Mouse (Mus musculus): ENCODE measurements around the gene Zfyve27. TPM values are rescaled to one million over a fixed set of nuclear protein-coding genes. Genes with fewer than 3 reads are reported as not detected.
A peak's percentile ranks its signal among the peaks of the same experiment; 100 is the strongest.

Gene Zfyve27
- total RNA-seq, 2 experiments from 2014 or later, result 10.3 to 12.0 TPM

GRCm38 (mm10) chr19:42142757-42143156 lies 21.0 kb upstream of the Zfyve27 start:
- DNase-seq, result no peak

GRCm38 (mm10) chr19:42144067-42144466 lies 19.7 kb upstream of the Zfyve27 start:
- DNase-seq, result no peak

- DNase-seq, result peak; percentile 63
These were observed 19.1 kb upstream of the Zfyve27 start for GRCm38 (mm10) chr19:42144541-42145167.

GRCm38 (mm10) chr19:42145210-42145609 lies 18.5 kb upstream of the Zfyve27 start:
- DNase-seq, result no peak

GRCm38 (mm10) chr19:42145731-42146130 lies 18.0 kb upstream of the Zfyve27 start:
- DNase-seq, result no peak

- no peak for DNase-seq
These were observed 17.3 kb upstream of the Zfyve27 start for GRCm38 (mm10) chr19:42146276-42147010.

- peak; percentile 88 for DNase-seq
These were observed 16.5 kb upstream of the Zfyve27 start, which contains the start of gene Marveld1 for GRCm38 (mm10) chr19:42147170-42147768. Gene Marveld1, plus strand, starts transcription at chr19:42147400.

GRCm38 (mm10) chr19:42147769-42148568 lies 15.8 kb upstream of the Zfyve27 start:
- peak; percentile 77 for DNase-seq

GRCm38 (mm10) chr19:42148569-42148860 lies 15.2 kb upstream of the Zfyve27 start:
- DNase-seq, result no peak

GRCm38 (mm10) chr19:42151990-42152389 lies 11.8 kb upstream of the Zfyve27 start:
- peak; percentile 85 for DNase-seq

GRCm38 (mm10) chr19:42157493-42158237 lies 6.1 kb upstream of the Zfyve27 start:
- DNase-seq, result no peak

GRCm38 (mm10) chr19:42158246-42159017 lies 5.3 kb upstream of the Zfyve27 start:
- DNase-seq, result no peak

- DNase-seq, result no peak
These were observed 437 bp downstream of the Zfyve27 start for GRCm38 (mm10) chr19:42164188-42164587.

GRCm38 (mm10) chr19:42166130-42166529 lies 2.4 kb downstream of the Zfyve27 start:
- DNase-seq, result peak; percentile 68

GRCm38 (mm10) chr19:42166766-42167165 lies 3.0 kb downstream of the Zfyve27 start:
- DNase-seq, result no peak

- DNase-seq, result no peak
These were observed 3.7 kb downstream of the Zfyve27 start for GRCm38 (mm10) chr19:42167489-42167888.

GRCm38 (mm10) chr19:42169322-42169975 lies 5.7 kb downstream of the Zfyve27 start:
- no peak for DNase-seq

GRCm38 (mm10) chr19:42170025-42170969 lies 6.5 kb downstream of the Zfyve27 start:
- DNase-seq, result peak; percentile 90

GRCm38 (mm10) chr19:42176841-42177240 lies 13.1 kb downstream of the Zfyve27 start:
- DNase-seq, result no peak

Data from gastrocnemius, postnatal 25 days (tissue).